Mouse (Mus musculus) forebrain, embryonic 10.5 days (tissue): Measurements from ENCODE around the gene Sys1. TPM values are rescaled to one million over a fixed set of nuclear protein-coding genes. Genes with fewer than 3 reads are reported as not detected.

Experiments used
- DNase-seq: peaks from one replicate; pipeline ENCODE4 v3.0.0-alpha.2; 2017; ENCODE audit warnings: low spot score; ENCODE audit errors: extremely low spot score
- H3K27ac ChIP-seq: fragments of 300-500 bp; sonication (generic); 2 replicates; pipeline ENCODE4 v1.5.1; 2016; ENCODE audit warnings: mild to moderate bottlenecking
- H3K27me3 ChIP-seq: fragments of 300-500 bp; sonication (generic); 2 replicates; pipeline ENCODE4 v1.6.1; 2016; ENCODE audit warnings: mild to moderate bottlenecking; ENCODE audit not compliant: poor library complexity, severe bottlenecking
- H3K36me3 ChIP-seq: fragments of 300-500 bp; sonication (generic); replicated peaks from 2 replicates; pipeline ENCODE4 v1.6.1; 2016; ENCODE audit warnings: mild to moderate bottlenecking, moderate library complexity
- H3K4me1 ChIP-seq: fragments of 300-500 bp; sonication (generic); 2 replicates; pipeline ENCODE4 v1.6.1; 2016
- H3K4me3 ChIP-seq: fragments of 300-500 bp; sonication (generic); 2 replicates; pipeline ENCODE4 v1.5.1; 2016; ENCODE audit warnings: mild to moderate bottlenecking, moderate library complexity
- H3K9me3 ChIP-seq: fragments of 300-500 bp; sonication (generic); 2 replicates; pipeline ENCODE4 v1.6.1; 2016; ENCODE audit warnings: mild to moderate bottlenecking, moderate library complexity
- WGBS: fragments of 180-500 bp; shearing (Covaris S2); methylation state at CpG from one replicate; pipeline ENCODE4 v1.1.7; 2016; 5-methylcytosine and 5-hydroxymethylcytosine counted together
- polyA plus RNA-seq: library from polyadenylated mRNA; unstranded; fragments of >200 nt; fragmentation: Nextera tagmentation; extraction: Ambion mirVana; gene quantifications from 2 replicates; pipeline ENCODE4 v1.2.1, GENCODE M21; 2016

Gene Sys1
- polyA plus RNA-seq, 1 experiment from 2014 or later = 59.5 TPM

DNA sequence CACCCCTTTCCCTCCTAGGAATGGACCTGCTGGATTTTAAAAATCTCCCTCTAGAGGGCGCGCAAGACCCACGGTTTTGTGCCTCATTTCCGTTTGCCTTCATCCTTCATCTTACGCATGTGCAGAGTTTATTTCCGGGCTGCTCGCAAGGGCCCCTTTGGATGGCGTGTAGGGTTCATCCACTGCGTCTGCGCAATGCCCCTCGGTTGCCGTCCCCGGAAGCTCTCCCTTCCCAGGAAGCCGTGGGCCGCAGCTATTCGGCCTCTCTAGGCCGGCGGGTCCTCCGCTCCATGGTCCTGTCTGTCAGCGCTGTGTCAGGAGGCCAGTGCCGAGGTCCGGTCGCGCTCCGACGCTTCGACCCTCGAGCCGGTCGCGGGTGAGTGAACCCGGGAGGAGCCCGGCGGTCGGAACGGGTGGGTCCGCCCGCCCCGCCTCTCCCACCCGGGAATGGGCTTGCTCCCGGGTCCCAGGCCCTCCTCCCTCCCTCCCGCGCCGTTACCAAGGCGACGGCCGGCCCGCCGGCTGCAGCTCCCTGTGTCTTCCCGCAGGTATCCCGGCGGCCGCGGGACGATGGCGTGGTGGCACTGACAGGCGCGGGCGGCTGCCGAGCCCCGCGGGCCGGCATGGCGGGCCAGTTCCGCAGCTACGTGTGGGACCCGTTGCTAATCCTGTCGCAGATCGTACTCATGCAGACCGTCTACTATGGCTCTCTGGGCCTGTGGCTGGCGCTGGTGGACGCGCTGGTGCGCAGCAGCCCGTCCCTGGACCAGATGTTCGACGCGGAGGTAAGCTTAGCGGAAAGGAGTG is 4.2 kb downstream of the Sys1 start, which contains the start of gene Gm20458:
Gene Gm20458, plus strand, starts transcription at position 223 of the 807 bp plus-strand sequence.
- DNase-seq = peak; percentile 97

DNA sequence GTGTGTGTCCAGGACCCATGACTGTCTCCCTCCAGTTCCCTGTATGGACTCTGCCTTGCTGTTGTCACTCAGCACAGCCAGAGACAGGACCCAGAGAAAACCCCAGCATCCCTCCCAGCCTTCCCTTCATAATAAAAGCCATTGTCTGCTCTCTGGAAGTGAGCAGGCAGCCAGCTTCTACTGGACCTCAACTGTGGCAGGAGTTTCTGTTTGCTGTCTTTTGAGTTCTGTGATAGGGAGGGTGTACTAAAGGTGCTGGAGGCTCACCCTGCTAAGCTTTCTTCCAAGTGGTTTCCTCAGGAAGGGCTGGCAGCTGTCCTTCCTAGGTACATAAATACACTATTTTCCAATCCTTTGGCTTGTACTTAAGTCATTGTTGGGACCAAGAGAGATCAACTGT is 8.4 kb downstream of the Sys1 start:
- Histone ChIP-seq H3K4me3 (no peak overlapping the region), H3K9me3 (no peaks in the 10 kb centered on the region), H3K27ac (no peak overlapping the region), H3K36me3 (peaks cover 50% of the 10 kb centered on the region), H3K27me3 (no peaks in the 10 kb centered on the region), H3K4me1 (peaks cover 18% of the 10 kb centered on the region)
- DNase-seq = no peak

More for the DNA sequence above, 4.2 kb downstream of the Sys1 start, which contains the start of gene Gm20458:
- Histone ChIP-seq H3K4me3 (peak within 1 kb of the TSS; percentile 90), H3K36me3 (peaks cover 31% of the 10 kb centered on the region), H3K9me3 (no peaks in the 10 kb centered on the region), H3K27ac (peak within 1 kb of the TSS; percentile 93), H3K4me1 (peaks cover 39% of the 10 kb centered on the region), H3K27me3 (no peaks in the 10 kb centered on the region)
- under 1% methylated on average over 73 of the region's 79 CpGs for WGBS

DNA sequence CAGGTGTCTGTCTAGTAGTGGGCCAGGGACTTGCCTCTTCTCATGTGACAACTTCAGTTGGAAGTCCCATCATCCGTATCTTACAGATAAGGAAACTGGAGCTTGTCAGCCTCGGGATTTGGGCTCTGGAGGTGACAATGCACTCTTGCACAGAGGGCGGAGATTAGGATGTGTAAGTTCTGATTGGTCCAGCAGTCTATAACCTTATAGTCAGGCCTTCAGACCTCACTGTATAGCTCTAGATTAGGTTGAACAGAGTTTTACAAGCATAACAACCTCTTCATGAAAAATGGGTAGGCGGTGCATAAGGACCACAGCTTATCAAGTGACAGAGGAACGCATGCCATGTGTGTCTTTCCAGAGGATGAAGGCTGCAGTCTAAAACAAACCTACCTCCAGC is 10.0 kb downstream of the Sys1 start:
- no peak overlapping the region for H3K27ac ChIP-seq
- H3K4me1 ChIP-seq = peaks cover 13% of the 10 kb centered on the region
- H3K27me3 ChIP-seq = no peaks in the 10 kb centered on the region
- no peak overlapping the region for H3K4me3 ChIP-seq
- 82% methylated on average over 5 of the region's 5 CpGs for WGBS
- H3K9me3 ChIP-seq = no peaks in the 10 kb centered on the region
- peaks cover 53% of the 10 kb centered on the region for H3K36me3 ChIP-seq
- no peak for DNase-seq

DNA sequence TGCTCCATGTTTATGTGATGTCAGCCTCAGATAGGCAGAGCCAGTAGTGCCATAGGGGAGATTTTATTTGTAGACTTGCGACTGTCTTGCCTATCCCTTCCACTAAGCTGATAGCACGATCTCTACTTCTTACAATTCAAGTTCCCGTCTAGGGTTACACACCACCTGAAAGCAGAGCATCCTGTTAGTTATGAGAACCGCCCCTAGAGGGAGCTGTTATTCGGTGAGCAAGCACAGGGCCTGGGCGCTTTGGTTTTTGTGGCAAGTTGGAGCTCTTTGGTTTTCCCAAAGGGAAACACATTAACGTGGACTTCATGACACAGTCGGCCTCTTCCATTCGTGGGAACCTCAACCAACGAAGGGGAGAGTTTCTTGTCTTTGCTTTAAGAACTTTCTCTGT is 13.5 kb downstream of the Sys1 start:
- H3K9me3 ChIP-seq = no peaks in the 10 kb centered on the region
- no peaks in the 10 kb centered on the region for H3K4me1 ChIP-seq
- no peak overlapping the region for H3K27ac ChIP-seq
- H3K4me3 ChIP-seq = no peak overlapping the region
- 29% methylated on average over 10 of the region's 10 CpGs for WGBS
- peaks cover 48% of the 10 kb centered on the region for H3K36me3 ChIP-seq
- H3K27me3 ChIP-seq = no peaks in the 10 kb centered on the region
- peak; percentile 38 for DNase-seq

DNA sequence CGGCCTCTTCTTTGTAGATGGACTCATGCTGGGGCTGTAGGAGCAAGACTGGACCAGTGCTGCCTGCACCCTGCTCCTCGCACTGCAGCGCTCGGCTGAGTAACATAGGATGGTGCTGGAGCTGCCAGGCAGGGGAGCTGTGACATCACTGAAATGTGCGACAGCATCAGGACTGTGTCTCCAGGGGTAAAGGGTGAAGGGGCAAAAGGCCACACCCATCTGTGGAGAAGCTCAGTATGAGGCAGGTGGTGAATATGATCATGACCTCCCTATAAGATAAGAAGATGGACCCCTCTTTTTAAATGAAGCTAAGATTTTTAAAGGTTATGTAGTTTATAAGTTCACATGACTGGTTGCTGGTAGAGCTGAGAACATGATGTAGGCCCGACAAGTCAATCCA is 16.9 kb downstream of the Sys1 start, which contains the start of gene Trp53tg5:
Gene Trp53tg5, minus strand, starts transcription at position 101 of the 400 bp plus-strand sequence.
- H3K9me3 ChIP-seq = no peaks in the 10 kb centered on the region
- H3K4me1 ChIP-seq = no peaks in the 10 kb centered on the region
- no peak for DNase-seq
- WGBS = 89% methylated on average over 6 of the region's 6 CpGs
- no peak within 1 kb of the TSS for H3K4me3 ChIP-seq
- H3K27ac ChIP-seq = no peak within 1 kb of the TSS
- H3K27me3 ChIP-seq = no peaks in the 10 kb centered on the region
- H3K36me3 ChIP-seq = peaks cover 28% of the 10 kb centered on the region

DNA sequence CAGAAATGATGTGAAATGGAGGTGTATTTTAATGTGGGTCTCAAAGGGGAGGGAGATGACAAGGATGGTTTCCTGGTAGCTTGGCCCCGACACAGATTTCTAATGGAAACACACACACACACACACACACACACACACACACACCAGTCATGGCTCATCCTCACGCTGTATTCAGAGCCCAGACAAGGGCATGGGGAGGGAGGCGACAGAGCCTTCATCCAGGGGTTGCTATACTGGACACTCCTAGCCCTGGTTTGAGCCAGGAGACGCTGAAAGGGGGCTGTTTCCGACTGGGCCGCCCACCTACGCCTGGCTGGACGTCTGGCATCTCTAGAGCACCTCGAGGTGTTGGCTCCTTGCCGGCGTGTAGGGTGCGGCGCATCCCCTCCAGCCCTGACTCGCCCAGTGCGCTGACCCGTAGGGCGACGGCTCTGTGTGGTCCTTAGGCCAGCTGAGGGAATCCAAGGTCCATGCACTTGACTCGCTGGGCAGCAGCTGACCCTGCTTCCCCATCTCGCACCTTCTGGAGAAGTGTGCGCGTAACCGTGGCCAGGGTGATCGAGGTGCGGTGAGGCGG is 29.0 kb downstream of the Sys1 start, which contains the start of gene Dbndd2:
Gene Dbndd2, plus strand, starts transcription at position 426 of the 577 bp plus-strand sequence.
- H3K36me3 ChIP-seq = peaks cover 7% of the 10 kb centered on the region
- peak within 1 kb of the TSS; percentile 90 for H3K4me3 ChIP-seq
- peak within 1 kb of the TSS; percentile 84 for H3K27ac ChIP-seq
- peak; percentile 27 for DNase-seq
- H3K4me1 ChIP-seq = peaks cover 22% of the 10 kb centered on the region
- H3K27me3 ChIP-seq = peaks cover 61% of the 10 kb centered on the region
- WGBS = 2% methylated on average over 26 of the region's 26 CpGs
- no peaks in the 10 kb centered on the region for H3K9me3 ChIP-seq

DNA sequence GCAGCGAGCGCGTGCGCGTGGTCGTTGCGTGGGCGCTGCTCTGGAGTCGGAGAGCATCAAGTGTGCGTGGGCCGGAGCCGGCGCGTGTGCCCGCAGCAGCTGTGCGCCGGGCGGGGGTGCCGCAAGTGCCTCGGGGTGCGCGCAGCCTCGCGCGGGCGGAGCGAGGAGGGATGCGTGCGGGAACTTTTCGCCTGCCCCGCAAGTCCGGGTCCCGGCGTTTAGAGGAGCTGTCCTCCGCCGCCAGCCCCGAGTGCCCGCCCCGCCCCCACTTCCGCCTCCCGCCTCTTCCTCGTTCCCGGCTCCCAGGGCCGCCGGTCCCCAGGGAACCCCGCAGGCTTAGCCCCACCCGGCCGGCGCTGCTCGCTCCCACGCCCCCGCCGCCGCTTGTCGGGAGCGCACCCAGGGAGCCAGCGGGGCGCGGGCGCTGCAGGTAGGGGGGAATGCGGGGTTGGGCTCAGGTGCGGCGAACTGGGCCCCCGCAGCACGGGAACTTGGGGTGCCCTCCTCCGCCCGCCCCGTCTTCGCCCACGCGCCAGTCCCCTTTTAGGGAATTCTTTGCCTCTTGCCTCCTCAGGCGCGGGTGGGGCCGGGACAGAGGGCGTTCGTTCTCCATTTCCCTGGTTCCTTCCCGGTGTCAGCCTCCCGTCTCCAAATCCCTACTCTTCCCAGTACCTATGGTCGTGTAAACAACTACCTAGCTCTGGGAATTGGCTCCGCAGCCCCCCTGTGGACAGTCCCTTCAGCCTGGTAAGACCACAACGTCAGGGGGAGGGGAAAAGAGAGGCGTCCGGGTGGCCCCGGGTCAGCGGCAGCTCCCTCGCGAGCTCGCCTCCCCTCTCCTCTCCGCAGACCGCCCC is 29.7 kb downstream of the Sys1 start:
- Histone ChIP-seq H3K4me3 (peak overlapping the region; percentile 90), H3K4me1 (peaks cover 22% of the 10 kb centered on the region), H3K36me3 (peaks cover 9% of the 10 kb centered on the region), H3K27ac (peak overlapping the region; percentile 84), H3K9me3 (no peaks in the 10 kb centered on the region), H3K27me3 (peaks cover 61% of the 10 kb centered on the region)
- DNase-seq = peak; percentile 44
- under 1% methylated on average over 90 of the region's 90 CpGs for WGBS

DNA sequence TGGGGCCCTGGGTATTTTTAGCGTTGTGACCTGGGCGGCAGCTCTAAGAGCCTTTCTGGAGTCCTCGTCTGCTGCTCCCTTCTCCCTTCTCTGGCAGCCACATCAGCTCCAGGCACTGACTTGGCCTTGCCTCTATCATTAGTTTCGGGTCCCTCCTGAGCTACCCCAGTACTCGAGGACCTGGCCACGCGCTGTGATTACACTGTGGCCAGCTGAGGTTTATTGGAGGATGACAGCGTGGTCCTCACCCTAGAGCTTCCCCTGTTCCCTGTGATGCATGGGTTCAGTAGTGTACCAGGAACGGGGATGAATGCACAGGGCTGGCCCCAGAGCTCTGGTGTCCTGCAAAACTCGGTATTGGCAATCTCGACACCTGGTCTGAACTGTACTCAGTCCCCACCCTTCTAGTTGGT is 30.4 kb downstream of the Sys1 start:
- Histone ChIP-seq H3K9me3 (no peaks in the 10 kb centered on the region), H3K36me3 (peaks cover 9% of the 10 kb centered on the region), H3K4me3 (peak overlapping the region; percentile 90), H3K27ac (peak overlapping the region; percentile 84), H3K4me1 (peaks cover 22% of the 10 kb centered on the region), H3K27me3 (peaks cover 61% of the 10 kb centered on the region)
- 13% methylated on average over 11 of the region's 11 CpGs for WGBS
- no peak for DNase-seq

DNA sequence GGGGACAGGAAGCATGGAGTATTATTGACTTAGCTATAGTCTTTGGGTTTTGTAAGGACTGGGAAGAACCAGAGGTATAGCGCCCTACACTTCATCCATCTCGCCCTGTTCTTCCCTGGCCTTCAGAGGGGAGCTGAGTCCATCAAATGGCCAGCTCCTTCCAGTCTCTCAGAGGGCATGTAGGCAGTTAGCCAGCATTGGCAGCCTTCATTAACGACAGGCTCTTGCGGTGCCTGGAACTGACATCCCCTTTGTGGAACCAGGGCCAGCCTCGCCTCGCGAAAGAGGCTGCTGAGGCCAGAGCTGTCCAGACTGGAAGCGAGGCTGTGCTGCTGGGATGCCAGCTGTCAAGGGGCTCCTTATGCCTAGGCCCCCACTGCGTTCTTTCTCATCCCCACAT is 31.0 kb downstream of the Sys1 start:
- WGBS = 59% methylated on average over 9 of the region's 9 CpGs
- Histone ChIP-seq H3K27ac (no peak overlapping the region), H3K9me3 (no peaks in the 10 kb centered on the region), H3K27me3 (peaks cover 61% of the 10 kb centered on the region), H3K4me1 (peaks cover 22% of the 10 kb centered on the region), H3K36me3 (peaks cover 9% of the 10 kb centered on the region), H3K4me3 (no peak overlapping the region)
- DNase-seq = no peak

DNA sequence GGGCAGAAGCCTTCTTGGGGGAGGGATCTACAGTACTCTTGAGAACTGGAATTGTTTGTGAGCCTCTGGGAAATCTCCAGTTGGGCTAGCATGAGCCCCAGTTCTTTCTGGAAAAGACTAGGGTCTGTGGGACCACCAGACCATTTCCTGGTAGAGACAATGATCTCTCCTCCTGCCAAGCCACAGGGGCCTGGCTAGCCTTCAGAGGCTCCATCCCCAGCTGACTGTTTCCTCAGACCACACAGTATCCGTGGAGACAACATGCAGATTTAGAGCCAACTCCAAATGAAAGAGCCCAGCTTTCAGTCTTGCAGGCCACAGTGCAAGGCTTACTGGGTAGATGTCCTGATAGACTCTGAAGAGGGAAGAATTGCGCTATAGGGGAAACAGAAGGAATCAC is 37.4 kb downstream of the Sys1 start:
- WGBS = 56% methylated on average over 2 of the region's 2 CpGs
- Histone ChIP-seq H3K27ac (no peak overlapping the region), H3K36me3 (peaks cover 9% of the 10 kb centered on the region), H3K27me3 (peaks cover 3% of the 10 kb centered on the region; the same call in 1 of the 2 replicates), H3K4me3 (no peak overlapping the region), H3K9me3 (no peaks in the 10 kb centered on the region), H3K4me1 (peaks cover 20% of the 10 kb centered on the region)
- no peak for DNase-seq

DNA sequence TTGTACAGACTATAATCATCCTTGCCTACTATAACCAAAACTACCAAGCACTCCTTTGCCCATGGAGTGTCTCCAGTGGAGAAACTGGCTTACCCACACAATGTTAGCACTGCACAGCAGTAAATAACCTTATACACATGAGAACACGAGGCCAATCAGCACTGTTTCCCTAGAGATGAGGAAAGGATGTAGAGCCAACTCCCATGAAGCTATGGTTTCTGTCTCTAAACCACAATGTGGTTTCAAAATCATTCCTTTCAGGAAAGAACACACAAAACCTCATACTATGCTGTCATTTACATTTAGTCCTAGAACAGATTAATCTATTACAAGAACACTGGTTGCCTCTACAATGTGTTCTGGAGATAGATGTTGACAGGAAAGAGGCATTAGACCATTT is 39.6 kb downstream of the Sys1 start:
- 62% methylated on average over 1 of the region's 1 CpGs for WGBS
- Histone ChIP-seq H3K4me3 (peak overlapping the region; percentile 77), H3K4me1 (peaks cover 20% of the 10 kb centered on the region), H3K27me3 (no peaks in the 10 kb centered on the region), H3K9me3 (no peaks in the 10 kb centered on the region), H3K36me3 (peaks cover 21% of the 10 kb centered on the region), H3K27ac (no peak overlapping the region)
- no peak for DNase-seq

DNA sequence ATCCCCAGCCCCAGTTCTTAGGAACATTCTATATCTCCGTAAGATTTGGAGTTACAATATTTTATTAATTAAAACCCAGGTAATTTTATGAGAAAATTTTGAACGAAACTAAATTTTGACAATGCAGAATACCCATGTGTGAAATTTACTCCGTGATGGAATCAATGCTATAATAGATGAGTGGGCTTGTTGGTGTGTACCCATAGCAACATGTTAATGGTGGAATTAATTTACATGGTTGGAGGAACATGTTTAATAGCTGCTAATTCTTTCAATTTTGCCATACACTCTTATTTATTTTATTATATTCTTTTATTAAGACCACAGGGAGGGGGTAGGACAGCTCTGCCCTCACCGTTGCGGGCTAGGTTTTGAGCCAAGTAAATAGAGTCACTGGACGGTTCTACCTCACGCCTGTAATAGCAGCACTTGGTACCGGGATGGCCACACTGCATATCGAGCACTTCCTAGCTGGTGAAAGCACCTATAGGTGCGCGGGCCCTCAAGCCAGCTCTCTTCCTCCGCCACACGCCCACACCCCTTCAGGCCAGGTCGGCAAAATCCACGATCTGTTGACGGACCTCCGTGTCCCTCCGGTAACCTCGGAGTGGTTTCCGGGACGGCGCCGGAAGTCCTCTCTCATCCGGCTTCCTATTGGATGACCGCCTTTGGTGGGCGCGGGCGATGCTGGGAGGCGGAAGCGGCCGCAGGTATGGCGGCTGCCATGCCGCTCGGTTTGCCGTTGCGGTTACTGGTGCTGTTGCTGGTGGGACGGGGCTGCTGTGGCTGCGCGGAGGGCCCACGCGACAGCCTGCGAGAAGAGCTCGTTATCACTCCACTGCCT is 40.3 kb downstream of the Sys1 start, which contains the start of gene Pigt:
Gene Pigt, plus strand, starts transcription at position 674 of the 844 bp plus-strand sequence.
- H3K27me3 ChIP-seq = no peaks in the 10 kb centered on the region
- 4% methylated on average over 43 of the region's 43 CpGs for WGBS
- peaks cover 28% of the 10 kb centered on the region for H3K36me3 ChIP-seq
- peaks cover 20% of the 10 kb centered on the region for H3K4me1 ChIP-seq
- peak within 1 kb of the TSS; percentile 86 for H3K27ac ChIP-seq
- H3K4me3 ChIP-seq = peak within 1 kb of the TSS; percentile 77
- DNase-seq = peak; percentile 88
- no peaks in the 10 kb centered on the region for H3K9me3 ChIP-seq
